Comparison of ENCODE assay signal across 8 mouse cellular contexts in genomic region chr2:103848923-103849700, GRCm38 (mm10). TPM values are rescaled to one million over a fixed set of nuclear protein-coding genes. Genes with fewer than 3 reads are reported as not detected.
A peak's percentile ranks its signal among the peaks of the same experiment; 100 is the strongest.
DNase-seq lines count a peak whose midpoint lies in the region; ATAC-seq lines count a peak whose summit lies in the region.

No protein-coding gene starts in this region.

- H3K9ac ChIP-seq in midbrain, embryonic 11.5 days (ENCODE audit: low read length) = no peak overlapping the region
- H3K9ac ChIP-seq in midbrain, embryonic 15.5 days = no peak overlapping the region
- no peak overlapping the region for H3K9ac ChIP-seq in heart, embryonic 11.5 days (ENCODE audit: low read depth, low read length)

- no peak overlapping the region for H3K27ac ChIP-seq in midbrain, embryonic 11.5 days (ENCODE audit: low read depth, low read length)
- no peak overlapping the region for H3K27ac ChIP-seq in midbrain, embryonic 15.5 days
- no peak overlapping the region for H3K27ac ChIP-seq in heart, embryonic 11.5 days (ENCODE audit: low read depth, low read length)

- H3K9me3 ChIP-seq in midbrain, embryonic 11.5 days (ENCODE audit: control insufficient read depth, low read length) = no peaks in the 10 kb centered on the region
- H3K9me3 ChIP-seq in midbrain, embryonic 15.5 days = no peaks in the 10 kb centered on the region
- no peaks in the 10 kb centered on the region for H3K9me3 ChIP-seq in heart, embryonic 11.5 days (replicated peaks; ENCODE audit: control insufficient read depth, low read length)

- H3K4me2 ChIP-seq in midbrain, embryonic 11.5 days = no peak overlapping the region
- H3K4me2 ChIP-seq in midbrain, embryonic 15.5 days = no peak overlapping the region
- H3K4me2 ChIP-seq in heart, embryonic 11.5 days = no peak overlapping the region

- no peak overlapping the region for H3K4me3 ChIP-seq in midbrain, embryonic 11.5 days (ENCODE audit: low read depth, low read length)
- no peak overlapping the region for H3K4me3 ChIP-seq in midbrain, embryonic 15.5 days
- no peak overlapping the region for H3K4me3 ChIP-seq in heart, embryonic 11.5 days (ENCODE audit: low read depth, low read length)

- no peaks in the 10 kb centered on the region for H3K4me1 ChIP-seq in midbrain, embryonic 11.5 days (ENCODE audit: control insufficient read depth, insufficient read depth, low read length)
- no peaks in the 10 kb centered on the region for H3K4me1 ChIP-seq in midbrain, embryonic 15.5 days
- H3K4me1 ChIP-seq in heart, embryonic 11.5 days (ENCODE audit: control insufficient read depth, insufficient read depth, low read length) = no peaks in the 10 kb centered on the region

- peak; percentile 66 for ATAC-seq in midbrain, embryonic 11.5 days (ENCODE audit: low FRiP score)
- no peak for ATAC-seq in midbrain, embryonic 15.5 days (replicated peaks)
- ATAC-seq in heart, embryonic 11.5 days (replicated peaks; ENCODE audit: insufficient number of reproducible peaks, low FRiP score, low TSS enrichment) = peak; percentile 52; the same call in 1 of the 2 replicates

- H3K36me3 ChIP-seq in midbrain, embryonic 11.5 days (ENCODE audit: control insufficient read depth, insufficient read depth, low read length) = no peaks in the 10 kb centered on the region
- H3K36me3 ChIP-seq in midbrain, embryonic 15.5 days (replicated peaks) = no peaks in the 10 kb centered on the region
- no peaks in the 10 kb centered on the region for H3K36me3 ChIP-seq in heart, embryonic 11.5 days (ENCODE audit: control insufficient read depth, insufficient read depth, low read length)

- H3K27me3 ChIP-seq in midbrain, embryonic 11.5 days (ENCODE audit: control insufficient read depth, insufficient read depth, low read length) = no peaks in the 10 kb centered on the region
- H3K27me3 ChIP-seq in midbrain, embryonic 15.5 days (replicated peaks) = no peaks in the 10 kb centered on the region
- no peaks in the 10 kb centered on the region for H3K27me3 ChIP-seq in heart, embryonic 11.5 days (ENCODE audit: control insufficient read depth, insufficient read depth, low read length)

- WGBS in midbrain, embryonic 11.5 days = 77% methylated on average over 9 of the region's 9 CpGs
- 75% methylated on average over 9 of the region's 9 CpGs for WGBS in midbrain, embryonic 15.5 days
- WGBS in heart, embryonic 11.5 days (ENCODE audit: insufficient replicate concordance) = 64% methylated on average over 9 of the region's 9 CpGs

- DNase-seq in midbrain, embryonic 11.5 days (ENCODE audit: low spot score, missing footprints) = peak; percentile 97
- peak; percentile 42 for DNase-seq in Muller cell, postnatal 12 days (ENCODE audit: inconsistent ontology term)
- DNase-seq in cerebellum, postnatal 10 days = peak; percentile 77 to 84
- peak; percentile 74 for DNase-seq in kidney, postnatal 10 days
- DNase-seq in mesoderm, embryonic 11.5 days (ENCODE audit: low read depth, low spot score) = peak; percentile 81
- peak; percentile 43 for DNase-seq in thymus, postnatal 25 days

RNA-seq across cellular contexts. Expression of gene Caprin1, which starts 51.7 kb away (rescaled TPM):
- polyA plus RNA-seq in midbrain, embryonic 11.5 days (2014; fragmentation: Nextera tagmentation; extraction: Ambion mirVana) = 662 and 708 TPM in 2 replicates
- polyA plus RNA-seq in midbrain, embryonic 15.5 days (2015; fragmentation: Nextera tagmentation; extraction: Ambion mirVana) = 364 and 368 TPM in 2 replicates
- polyA plus RNA-seq in heart, embryonic 11.5 days (2014; fragmentation: Nextera tagmentation; extraction: Ambion mirVana) = 307 and 343 TPM in 2 replicates

Comparison
In these comparisons a context has a peak if more than half of its experiments do, and no peak if none do; other contexts are left out.
1. DNase-seq: peak in every context shown above with its lines; median percentile 97 in midbrain, embryonic 11.5 days; 81 in mesoderm, embryonic 11.5 days; 80 in cerebellum, postnatal 10 days; 74 in kidney, postnatal 10 days; 43 in thymus, postnatal 25 days; 42 in Muller cell, postnatal 12 days.